Mouse (Mus musculus) stomach, embryonic 14.5 days (tissue): ENCODE measurements at regions not wholly inside any gene's neighbourhood (a gene's known extent, or its start where the extent isn't known, plus 50 kb on each side); places are given as distances from the start of the nearest gene placed in this dataset.

Experiments
- ATAC-seq: fragments of 200-750 bp; cut with Nextera tagmentation; 2 replicates; pipeline ENCODE4 v1.8.0; 2017; ENCODE audit warnings: low read depth, moderate TSS enrichment; ENCODE audit not compliant: insufficient number of reproducible peaks, insufficient read depth, low FRiP score
- H3K27ac ChIP-seq: fragments of 300-500 bp; sonication (generic); 2 replicates; pipeline ENCODE4 v1.5.1; 2014; ENCODE audit warnings: mild to moderate bottlenecking, low read length, moderate library complexity, mixed read lengths
- H3K27me3 ChIP-seq: fragments of 300-500 bp; sonication (generic); 2 replicates; pipeline ENCODE4 v1.6.1; 2014; ENCODE audit warnings: low read length, control low read depth, mixed read lengths; ENCODE audit not compliant: control insufficient read depth, insufficient read depth
- H3K36me3 ChIP-seq: fragments of 300-500 bp; sonication (generic); 2 replicates; pipeline ENCODE4 v1.6.1; 2014; ENCODE audit warnings: mild to moderate bottlenecking, control low read depth, low read length, moderate library complexity, mixed read lengths; ENCODE audit not compliant: control insufficient read depth, insufficient read depth
- H3K4me1 ChIP-seq: fragments of 300-500 bp; sonication (generic); 2 replicates; pipeline ENCODE4 v1.6.1; 2014; ENCODE audit warnings: low read length, control low read depth, mixed read lengths; ENCODE audit not compliant: control insufficient read depth, insufficient read depth
- H3K4me2 ChIP-seq: fragments of 300-500 bp; sonication (generic); replicated peaks from 2 replicates; pipeline ENCODE4 v1.6.1; 2014; ENCODE audit warnings: low read depth, low read length, control low read depth
- H3K4me3 ChIP-seq: fragments of 300-500 bp; sonication (generic); 2 replicates; pipeline ENCODE4 v1.5.1; 2014; ENCODE audit warnings: low read depth, low read length, control low read depth
- H3K9ac ChIP-seq: fragments of 300-500 bp; sonication (generic); replicated peaks from 2 replicates; pipeline ENCODE4 v1.6.1; 2014; ENCODE audit warnings: low read depth, mild to moderate bottlenecking, control low read depth, low read length, moderate library complexity, mixed read lengths
- H3K9me3 ChIP-seq: fragments of 300-500 bp; sonication (generic); 2 replicates; pipeline ENCODE4 v1.6.1; 2016; ENCODE audit warnings: low read depth, low read length, control low read depth; ENCODE audit not compliant: control insufficient read depth
- WGBS: fragments of 180-500 bp; shearing (Covaris S2); extraction: QIAGEN DNeasy Blood & Tissue Kit; methylation state at CpG from one replicate; pipeline ENCODE4 v1.1.7; 2014; 5-methylcytosine and 5-hydroxymethylcytosine counted together

DNA sequence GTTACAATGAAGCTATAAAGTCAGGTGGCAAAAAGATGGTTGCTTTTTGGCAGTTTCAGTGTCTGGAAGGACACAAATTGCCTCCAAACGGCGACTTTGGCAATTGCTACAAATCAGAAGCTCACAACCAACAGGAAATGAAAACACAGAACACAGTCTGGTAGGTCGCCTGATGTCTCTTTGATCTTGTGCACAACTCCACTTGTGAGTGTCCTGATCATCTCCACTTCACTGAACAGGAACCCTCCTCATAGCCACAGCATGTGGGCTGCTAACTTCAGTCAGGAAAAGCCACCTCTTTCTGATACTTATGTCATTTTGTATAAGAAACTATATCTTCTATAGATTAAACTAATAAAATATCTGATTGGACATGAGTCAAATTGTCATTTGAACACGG is 544.2 kb upstream of the Hsf2 start:
- Histone ChIP-seq H3K27ac (no peak overlapping the region), H3K4me1 (no peaks in the 10 kb centered on the region), H3K27me3 (no peaks in the 10 kb centered on the region), H3K36me3 (no peaks in the 10 kb centered on the region), H3K9ac (no peak overlapping the region), H3K9me3 (no peaks in the 10 kb centered on the region), H3K4me3 (no peak overlapping the region), H3K4me2 (no peak overlapping the region)
- 69% methylated on average over 4 of the region's 4 CpGs for WGBS
- no peak for ATAC-seq

DNA sequence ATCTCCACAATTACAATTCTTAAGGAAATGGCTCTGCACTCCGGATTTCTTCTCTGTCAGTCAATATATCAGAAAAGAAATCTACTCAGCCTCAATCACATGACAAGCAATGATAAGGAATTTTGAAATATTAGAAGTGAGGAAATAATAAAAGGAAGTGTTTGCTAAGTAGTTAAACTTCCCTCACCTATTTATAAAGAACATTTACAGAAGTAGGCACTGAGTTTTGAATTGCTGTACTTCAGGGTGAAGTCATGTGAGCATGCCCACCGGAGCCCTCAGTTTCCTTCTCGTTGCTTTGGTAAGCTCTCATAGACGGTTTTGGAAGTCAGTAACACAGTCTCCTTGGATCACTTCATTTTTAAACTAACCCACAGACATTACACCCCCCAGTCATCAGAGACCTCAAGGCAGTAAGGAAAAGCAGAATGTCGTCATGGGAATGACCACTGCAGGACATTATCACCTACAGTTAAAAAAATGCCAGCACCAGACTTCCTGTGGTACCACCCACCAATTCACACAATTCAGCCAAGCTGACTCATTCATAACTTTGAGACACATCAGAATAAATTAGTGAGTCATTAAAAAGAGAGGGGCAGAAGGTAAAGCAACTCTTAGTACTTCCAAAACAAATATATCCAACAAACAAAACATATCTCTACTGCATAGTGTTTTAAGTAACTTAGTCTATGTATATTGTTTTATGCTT is 541.6 kb upstream of the Hsf2 start:
- H3K36me3 ChIP-seq = no peaks in the 10 kb centered on the region
- H3K4me2 ChIP-seq = no peak overlapping the region
- no peak overlapping the region for H3K27ac ChIP-seq
- no peaks in the 10 kb centered on the region for H3K27me3 ChIP-seq
- ATAC-seq = no peak
- no peak overlapping the region for H3K9ac ChIP-seq
- H3K9me3 ChIP-seq = no peaks in the 10 kb centered on the region
- H3K4me1 ChIP-seq = no peaks in the 10 kb centered on the region
- WGBS = 77% methylated on average over 5 of the region's 5 CpGs
- H3K4me3 ChIP-seq = no peak overlapping the region

DNA sequence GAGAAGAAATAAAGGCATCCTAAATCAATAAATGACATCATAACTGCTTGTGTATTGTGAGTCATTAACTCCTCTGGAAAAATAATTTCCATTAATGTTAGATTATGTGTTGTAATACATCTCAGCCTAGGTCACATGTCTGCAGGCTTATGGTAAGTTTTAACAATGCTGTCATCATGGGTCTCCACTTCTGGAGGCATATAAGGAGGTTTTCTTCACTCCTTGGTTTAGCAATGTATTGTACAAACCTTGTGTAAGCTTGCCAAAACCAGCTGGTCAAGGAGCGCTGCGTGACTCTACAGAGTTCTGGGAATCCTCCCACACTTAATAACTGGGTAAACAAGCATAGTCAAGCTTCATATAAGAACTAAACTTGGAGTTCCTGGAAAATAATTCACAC is 529.5 kb upstream of the Hsf2 start:
- Histone ChIP-seq H3K27me3 (no peaks in the 10 kb centered on the region), H3K4me2 (no peak overlapping the region), H3K4me1 (no peaks in the 10 kb centered on the region), H3K4me3 (no peak overlapping the region), H3K27ac (no peak overlapping the region), H3K9ac (no peak overlapping the region), H3K36me3 (no peaks in the 10 kb centered on the region), H3K9me3 (no peaks in the 10 kb centered on the region)
- 78% methylated on average over 2 of the region's 2 CpGs for WGBS
- ATAC-seq = no peak

DNA sequence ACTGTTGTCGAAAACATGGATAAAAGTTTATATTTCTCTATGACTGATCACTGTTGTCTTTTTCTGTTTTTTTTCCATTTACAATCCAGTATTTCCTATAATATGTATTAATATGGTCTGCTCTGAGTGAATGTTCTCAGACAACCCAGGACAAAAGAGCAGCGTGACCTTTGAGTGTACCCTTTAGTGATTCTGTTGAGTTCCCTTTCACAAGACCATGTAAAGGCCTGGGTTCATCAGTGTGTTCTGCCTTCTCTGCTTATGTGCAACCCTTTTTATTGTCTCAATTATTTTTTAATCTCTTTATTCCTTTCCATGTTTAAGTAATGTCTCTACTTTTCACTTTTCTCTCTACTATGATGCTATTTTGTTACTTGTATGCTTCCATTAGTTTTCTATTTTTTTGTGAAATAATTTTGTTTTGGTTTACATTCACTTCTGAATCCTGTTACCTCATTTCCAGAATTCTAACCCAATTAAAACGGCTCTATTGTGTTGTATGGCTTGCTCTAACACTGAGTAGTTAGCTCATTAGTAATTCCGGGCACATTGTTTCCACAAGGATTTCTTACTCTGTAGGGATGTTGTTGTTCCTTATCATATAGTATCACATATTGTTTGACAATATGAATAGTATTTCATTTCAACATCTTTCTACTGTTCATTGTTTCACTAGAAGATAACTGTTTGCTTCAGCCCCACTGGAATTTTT is 523.9 kb upstream of the Hsf2 start:
- Histone ChIP-seq H3K9ac (no peak overlapping the region), H3K4me1 (no peaks in the 10 kb centered on the region), H3K4me2 (no peak overlapping the region), H3K9me3 (no peaks in the 10 kb centered on the region), H3K4me3 (no peak overlapping the region), H3K27ac (no peak overlapping the region), H3K27me3 (no peaks in the 10 kb centered on the region), H3K36me3 (no peaks in the 10 kb centered on the region)
- ATAC-seq = no peak
- WGBS = 81% methylated on average over 4 of the region's 4 CpGs

DNA sequence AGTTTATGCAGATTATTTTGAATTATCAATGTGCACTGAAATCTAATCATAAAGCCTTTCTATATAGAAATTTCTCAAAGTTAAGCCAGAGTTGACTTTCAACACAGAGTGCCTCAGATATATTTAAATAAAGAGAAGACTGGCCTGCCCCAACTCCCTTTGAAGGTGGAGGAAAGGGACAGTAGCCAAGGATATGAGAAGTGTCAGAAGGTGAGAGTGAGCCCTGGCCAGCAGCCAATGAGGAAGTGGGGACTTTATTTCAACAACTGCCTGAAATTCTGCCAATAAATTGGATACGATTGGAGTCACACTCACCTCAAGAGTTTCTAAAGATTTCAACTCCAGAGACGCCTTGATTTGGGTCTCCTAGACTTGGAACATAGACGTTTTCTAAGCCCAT is 523.0 kb upstream of the Hsf2 start:
- Histone ChIP-seq H3K36me3 (no peaks in the 10 kb centered on the region), H3K27ac (no peak overlapping the region), H3K4me1 (no peaks in the 10 kb centered on the region), H3K4me2 (no peak overlapping the region), H3K4me3 (no peak overlapping the region), H3K27me3 (no peaks in the 10 kb centered on the region), H3K9ac (no peak overlapping the region), H3K9me3 (no peaks in the 10 kb centered on the region)
- 50% methylated on average over 3 of the region's 3 CpGs for WGBS
- no peak for ATAC-seq

DNA sequence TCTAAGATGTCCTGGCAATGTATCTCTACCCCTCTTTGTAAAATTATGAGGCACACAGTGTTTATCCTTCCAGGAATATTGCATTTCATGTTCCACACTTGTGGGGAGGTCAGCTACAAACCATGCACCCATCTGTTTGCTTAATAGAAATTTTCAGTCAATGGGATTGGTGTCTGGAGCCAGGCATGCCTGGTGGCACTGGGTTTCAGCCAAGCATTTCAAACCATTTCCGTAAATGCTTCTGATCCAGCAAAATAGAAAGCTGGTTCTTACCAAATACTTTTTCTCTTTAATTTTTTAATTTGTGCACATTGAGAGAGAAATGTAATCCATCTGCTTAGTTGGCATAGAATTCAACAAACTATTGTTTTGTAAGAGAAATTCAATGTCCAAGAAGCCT is 517.3 kb upstream of the Hsf2 start:
- ATAC-seq = no peak

DNA sequence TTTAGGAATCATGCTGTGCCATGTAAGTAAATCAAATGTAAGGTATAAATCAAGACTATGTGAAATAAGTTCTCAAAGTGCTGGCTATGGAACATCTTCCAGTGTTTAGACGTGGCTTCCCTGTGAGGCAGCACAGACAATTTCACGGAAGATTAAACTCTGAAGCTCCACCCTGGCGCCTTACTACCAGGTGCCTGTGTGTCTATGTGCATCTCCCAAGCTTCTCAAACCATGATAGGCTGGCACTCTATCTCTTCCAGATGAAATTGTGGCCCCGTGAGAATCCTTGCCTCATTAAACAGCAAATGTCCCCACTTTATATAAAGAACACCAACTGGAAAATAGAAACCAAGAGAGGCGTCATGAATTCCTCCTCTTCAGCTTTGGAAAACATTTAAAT is 511.4 kb upstream of the Hsf2 start:
- ATAC-seq = no peak
- no peaks in the 10 kb centered on the region for H3K4me1 ChIP-seq

More for the DNA sequence above, 517.3 kb upstream of the Hsf2 start:
- Histone ChIP-seq H3K27ac (no peak overlapping the region), H3K9me3 (no peaks in the 10 kb centered on the region), H3K4me1 (no peaks in the 10 kb centered on the region), H3K36me3 (no peaks in the 10 kb centered on the region), H3K9ac (no peak overlapping the region), H3K4me2 (no peak overlapping the region), H3K4me3 (no peak overlapping the region), H3K27me3 (no peaks in the 10 kb centered on the region)
- WGBS = 98% methylated on average over 1 of the region's 1 CpGs

DNA sequence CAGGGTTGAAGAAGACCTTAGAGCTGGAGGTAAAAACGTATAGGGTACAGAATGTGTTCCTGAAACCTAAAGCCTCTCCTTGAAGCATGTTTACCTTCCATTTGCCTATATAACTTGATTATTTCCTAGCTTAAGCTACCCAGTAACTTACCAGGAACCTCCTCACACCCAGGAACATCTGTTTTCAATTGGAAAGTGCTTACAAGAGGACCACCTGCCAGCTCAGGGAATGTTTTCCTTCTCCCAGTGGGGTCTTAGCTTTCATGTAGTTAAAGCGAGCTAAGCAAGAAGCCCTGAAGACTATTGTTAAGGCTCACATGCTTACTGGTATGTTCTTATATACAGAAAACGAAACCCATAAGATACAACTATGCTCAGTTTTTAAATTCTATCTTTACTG is 506.6 kb upstream of the Hsf2 start:
- WGBS = 39% methylated on average over 3 of the region's 3 CpGs
- H3K4me1 ChIP-seq = no peaks in the 10 kb centered on the region
- H3K27ac ChIP-seq = no peak overlapping the region

More for the DNA sequence above, 511.4 kb upstream of the Hsf2 start:
- H3K9ac ChIP-seq = no peak overlapping the region
- no peaks in the 10 kb centered on the region for H3K36me3 ChIP-seq
- H3K4me2 ChIP-seq = no peak overlapping the region
- H3K9me3 ChIP-seq = no peaks in the 10 kb centered on the region
- no peak overlapping the region for H3K27ac ChIP-seq
- H3K4me3 ChIP-seq = no peak overlapping the region
- no peaks in the 10 kb centered on the region for H3K27me3 ChIP-seq
- 90% methylated on average over 5 of the region's 5 CpGs for WGBS

More for the DNA sequence above, 506.6 kb upstream of the Hsf2 start:
- Histone ChIP-seq H3K9me3 (no peaks in the 10 kb centered on the region), H3K36me3 (no peaks in the 10 kb centered on the region), H3K4me2 (no peak overlapping the region), H3K27me3 (no peaks in the 10 kb centered on the region), H3K9ac (no peak overlapping the region), H3K4me3 (no peak overlapping the region)
- ATAC-seq = no peak
